Mouse (Mus musculus): ENCODE results near the gene Myh6.

DNA sequence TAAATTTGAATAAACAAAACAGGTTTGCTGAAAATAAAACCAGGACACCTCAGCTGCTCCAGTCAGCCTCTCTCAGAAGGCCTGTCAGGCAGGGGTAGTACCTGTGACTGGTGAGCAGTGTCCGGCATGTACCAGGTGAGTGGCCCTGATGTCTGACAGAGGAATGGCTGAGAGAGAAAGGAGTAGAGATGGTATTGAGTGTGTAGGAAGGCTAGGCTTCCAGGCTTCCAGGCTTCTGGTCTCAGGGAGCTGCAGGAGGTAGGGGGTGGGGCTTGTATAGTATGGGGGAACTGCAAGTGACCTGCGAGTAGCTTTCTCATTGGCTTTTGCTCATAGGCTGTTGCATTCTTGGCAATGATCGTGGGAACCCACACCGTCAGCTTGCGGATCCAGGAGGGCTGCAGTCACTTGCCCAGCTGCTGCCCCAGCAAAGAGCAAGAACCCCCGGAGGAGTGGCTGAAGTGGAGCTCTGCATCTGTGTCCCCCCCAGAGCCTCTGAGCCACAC, 34.0 kb downstream of the Myh6 start, which contains the start of gene Il25:
- TF ChIP-seq GATA1 (IDR thresholded peaks at IDR 0.05; ENCODE audit: low read length) (no peak), TAL1 (IDR thresholded peaks at IDR 0.05; ENCODE audit: low read length) (no peak)
